Mouse (Mus musculus): Measurements from ENCODE around the gene Ncdn.

The Ncdn gene

GRCm38 (mm10) chr4:126753268-126754230 lies at the start of gene Ncdn, which contains the start of gene AU040320:
Ncdn (minus strand) TSS chr4:126753438.
AU040320 (plus strand) TSS chr4:126753544.
- DNase-seq (ENCODE audit: low spot score), result peak; percentile 94

DNA sequence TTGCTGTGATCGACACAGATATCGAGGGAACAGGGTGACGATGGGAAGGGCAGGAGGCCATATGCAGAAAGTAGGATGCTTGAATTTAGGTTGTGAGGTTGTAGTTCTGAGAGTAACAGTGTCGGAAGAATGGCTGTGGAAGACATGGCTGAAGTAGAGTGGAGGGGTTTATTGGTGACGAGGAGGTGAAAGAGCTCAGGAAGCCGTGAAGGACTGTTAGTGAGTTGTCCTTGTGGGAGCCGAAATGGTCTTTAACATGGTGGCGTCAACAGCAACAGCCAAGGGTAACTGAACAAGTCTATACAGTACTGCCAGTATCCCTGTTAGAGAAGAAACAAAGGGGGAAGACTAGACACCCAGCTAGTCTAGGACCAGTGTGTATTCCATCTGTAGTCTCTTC lies 48.9 kb upstream of the Ncdn start:
- no peak for DNase-seq (ENCODE audit: low spot score)

DNA sequence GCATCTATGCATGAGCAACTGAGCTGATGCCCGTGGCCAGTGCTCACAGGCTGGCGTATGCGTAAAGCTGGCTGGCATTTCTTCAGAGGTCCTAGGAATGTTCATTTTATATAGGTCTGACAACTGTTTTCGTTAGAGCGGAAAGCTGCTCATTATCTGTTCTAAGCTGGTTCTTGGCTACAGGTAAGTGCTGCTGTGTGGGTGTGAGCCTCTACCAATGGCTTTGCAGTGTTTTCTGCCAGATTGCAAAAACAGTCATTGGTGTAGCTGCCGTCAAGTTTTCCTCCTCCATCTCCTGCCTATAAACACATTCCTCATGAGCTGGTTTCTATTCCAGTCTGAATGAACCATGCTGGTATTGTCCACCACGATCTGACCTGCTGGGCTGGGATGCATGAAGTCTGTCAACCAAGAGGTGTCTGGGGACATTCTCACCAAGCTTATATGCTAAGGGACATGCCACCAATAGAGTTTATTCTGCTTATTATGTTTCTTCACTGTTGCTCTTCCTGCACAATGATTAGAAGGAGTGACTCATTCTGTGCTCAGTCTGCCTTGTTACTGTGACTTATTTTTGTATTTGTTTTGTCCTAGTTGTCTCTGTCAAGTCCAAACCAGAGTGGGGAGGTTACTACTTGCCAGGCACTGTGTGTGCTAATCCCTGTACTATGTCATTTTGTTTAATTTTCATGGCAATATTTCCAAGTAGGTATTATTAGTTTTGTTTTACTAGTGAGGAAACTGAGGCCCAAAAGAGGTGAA lies 39.3 kb upstream of the Ncdn start:
- no peak for DNase-seq (ENCODE audit: low spot score)

GRCm38 (mm10) chr4:126782996-126783395 lies 29.8 kb upstream of the Ncdn start:
- DNase-seq (ENCODE audit: low spot score), result no peak

GRCm38 (mm10) chr4:126782512-126782911 lies 29.3 kb upstream of the Ncdn start:
- no peak for DNase-seq (ENCODE audit: low spot score)

GRCm38 (mm10) chr4:126781871-126782270 lies 28.6 kb upstream of the Ncdn start:
- DNase-seq (ENCODE audit: low spot score), result no peak

GRCm38 (mm10) chr4:126779826-126780775 lies 26.9 kb upstream of the Ncdn start:
- DNase-seq (ENCODE audit: low spot score), result no peak

DNA sequence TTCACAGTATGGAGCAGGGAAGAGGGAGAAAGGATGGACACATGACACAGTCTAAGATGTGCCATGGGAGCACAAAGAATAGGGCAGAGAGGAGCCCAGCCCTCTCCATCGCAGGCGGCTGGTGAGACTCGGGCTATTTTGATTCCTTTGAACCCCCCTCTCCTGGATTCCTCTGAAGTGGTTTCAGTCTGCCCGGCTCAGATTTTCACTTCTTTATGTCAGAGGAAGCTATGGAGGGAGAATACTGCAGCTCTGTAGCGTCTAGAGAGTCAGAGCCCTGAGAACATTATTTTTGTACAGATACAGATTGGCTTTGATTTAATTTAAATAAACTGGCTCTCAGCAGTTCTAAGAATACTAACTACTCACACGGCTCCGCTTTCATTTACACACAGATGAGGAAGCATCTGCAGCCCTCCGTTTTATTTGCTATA lies 25.9 kb upstream of the Ncdn start:
- no peak for DNase-seq (ENCODE audit: low spot score)

DNA sequence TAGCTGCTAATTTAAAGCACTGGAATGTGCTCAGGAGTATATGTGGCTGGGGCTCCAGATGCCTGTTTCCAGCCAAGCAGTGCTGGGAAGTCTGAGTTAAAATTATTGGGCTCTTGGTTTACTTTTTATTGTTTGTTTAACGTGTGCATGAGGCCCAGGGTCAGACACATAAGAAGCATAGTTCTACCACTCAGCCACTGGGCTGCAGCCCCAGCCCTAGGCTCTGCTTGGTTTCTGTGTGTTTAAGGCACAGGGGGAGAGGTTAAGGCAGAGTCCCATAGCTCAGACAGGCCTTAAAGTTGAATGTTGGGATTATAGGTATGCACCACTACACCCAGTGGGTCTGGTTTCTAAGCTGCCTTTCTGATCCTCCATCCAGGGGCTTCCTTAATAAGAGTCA lies 21.9 kb upstream of the Ncdn start:
- DNase-seq (ENCODE audit: low spot score), result no peak

DNA sequence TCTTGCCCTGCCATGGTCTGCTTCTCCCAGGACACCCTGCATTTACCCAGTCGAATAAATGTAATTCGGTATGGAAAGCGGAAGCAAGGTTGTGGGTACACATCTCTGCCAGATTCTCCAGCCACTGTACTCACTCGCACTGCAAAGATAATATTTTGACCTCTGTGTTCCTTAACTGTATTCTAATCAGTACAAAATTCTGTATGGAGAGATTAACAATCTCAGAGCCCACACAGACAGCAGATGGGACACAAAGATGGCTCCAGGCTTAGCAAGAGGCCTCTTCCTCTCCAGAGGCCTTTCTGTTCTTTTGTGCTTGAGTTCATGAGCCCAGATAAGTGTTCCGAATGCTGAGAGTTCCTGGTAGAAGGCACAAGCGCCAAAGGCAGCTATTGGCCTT lies 20.6 kb upstream of the Ncdn start:
- DNase-seq (ENCODE audit: low spot score), result no peak

DNA sequence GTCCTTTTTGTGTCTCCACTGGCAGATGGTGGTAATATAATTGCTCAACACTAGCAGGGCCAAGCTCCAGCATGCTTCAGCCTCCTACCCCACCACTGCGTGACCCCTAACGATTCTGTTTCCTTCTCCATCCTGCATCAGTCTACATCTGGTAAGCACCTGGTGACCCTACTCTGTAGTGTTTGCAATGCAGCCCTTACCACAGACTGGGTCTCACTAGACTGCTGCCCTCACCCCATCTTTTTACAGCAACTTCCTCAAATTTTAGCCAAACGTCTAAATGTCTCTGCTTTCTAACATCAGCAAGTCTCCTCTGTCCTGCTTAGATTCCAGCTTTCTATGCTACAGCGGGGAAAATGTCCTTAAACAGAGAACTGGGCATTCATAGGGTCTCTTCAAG lies 17.6 kb upstream of the Ncdn start:
- no peak for DNase-seq (ENCODE audit: low spot score)

DNA sequence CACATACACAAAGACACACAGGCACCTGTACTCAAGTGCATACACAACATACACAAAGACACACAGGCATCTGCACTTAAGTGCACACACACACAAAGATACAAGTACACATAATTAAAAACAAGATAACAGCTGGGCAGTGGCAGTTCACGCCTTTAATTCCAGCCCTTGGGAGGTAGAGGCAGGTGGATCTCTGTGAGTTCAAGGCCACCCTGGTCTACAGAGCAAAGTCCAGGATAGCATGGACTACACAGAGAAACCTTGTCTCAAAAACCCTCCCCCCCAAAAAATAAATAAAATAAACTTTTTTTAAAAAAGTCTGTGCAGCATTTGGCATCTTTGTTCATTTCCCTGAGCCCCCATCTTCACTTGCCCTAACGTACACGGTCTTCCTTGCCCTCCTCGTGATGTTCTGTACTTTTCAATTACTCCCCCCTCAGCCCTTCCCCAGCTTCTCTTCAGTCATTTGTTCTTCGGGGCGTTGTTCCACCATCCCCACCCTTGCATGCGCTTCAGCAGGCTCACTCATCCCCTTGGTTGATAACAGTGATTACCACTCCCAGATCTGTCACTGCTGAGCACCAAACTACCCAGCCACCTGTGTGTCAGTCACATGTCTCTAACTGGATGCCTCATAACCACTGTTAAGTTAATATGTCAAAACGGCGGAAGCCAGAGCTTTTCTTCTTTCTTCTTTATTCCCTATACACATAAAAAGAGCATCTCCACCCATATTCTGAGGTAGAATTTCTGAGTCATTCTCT lies 16.7 kb upstream of the Ncdn start:
- no peak for DNase-seq (ENCODE audit: low spot score)

DNA sequence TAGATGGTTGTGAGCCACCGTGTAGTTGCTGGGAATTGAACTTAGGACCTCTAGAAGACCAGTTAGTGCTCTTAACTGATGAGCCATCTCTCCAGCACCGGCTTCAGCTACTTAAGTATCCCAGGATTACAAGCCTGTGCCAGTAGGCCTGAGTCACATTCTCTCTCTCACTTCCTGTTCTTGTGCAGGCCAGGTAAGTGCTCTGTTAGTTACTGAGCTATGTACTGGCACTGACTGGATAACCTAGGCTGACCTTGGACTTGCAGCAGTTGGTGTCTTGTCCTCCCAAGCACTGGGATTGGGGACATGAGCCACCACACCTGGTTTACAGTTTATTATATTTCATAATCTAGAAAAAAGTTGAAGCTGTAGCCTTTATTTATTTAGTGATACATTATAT lies 10.2 kb upstream of the Ncdn start:
- no peak for DNase-seq (ENCODE audit: low spot score)

- no peak for DNase-seq (ENCODE audit: low spot score)
Measured at GRCm38 (mm10) chr4:126762586-126763359, 9.5 kb upstream of the Ncdn start.

DNA sequence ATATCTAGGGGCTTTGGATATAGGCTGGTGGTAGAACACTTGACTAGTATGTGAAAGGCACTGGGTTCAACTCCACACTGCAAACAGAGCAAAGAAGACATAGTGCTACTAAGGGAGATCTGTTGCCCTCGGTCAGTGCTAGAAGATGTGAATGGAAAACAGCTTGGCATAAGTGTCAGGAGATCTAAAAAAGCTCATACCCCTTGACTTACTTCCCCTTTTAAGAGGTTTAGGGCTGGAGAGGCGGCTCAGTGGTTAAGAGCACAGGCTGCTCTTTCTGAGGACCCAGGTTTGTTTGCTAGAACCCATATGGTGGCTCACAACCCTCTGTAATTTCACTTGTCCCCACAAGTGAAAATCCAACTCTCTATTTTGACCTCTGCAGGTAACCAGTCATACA lies 6.2 kb upstream of the Ncdn start:
- no peak for DNase-seq (ENCODE audit: low spot score)

- no peak for DNase-seq (ENCODE audit: low spot score)
Measured at GRCm38 (mm10) chr4:126758299-126758698, 5.1 kb upstream of the Ncdn start.

- peak; percentile 28 for DNase-seq (ENCODE audit: low spot score)
Measured at GRCm38 (mm10) chr4:126756766-126757165, 3.5 kb upstream of the Ncdn start.

DNA sequence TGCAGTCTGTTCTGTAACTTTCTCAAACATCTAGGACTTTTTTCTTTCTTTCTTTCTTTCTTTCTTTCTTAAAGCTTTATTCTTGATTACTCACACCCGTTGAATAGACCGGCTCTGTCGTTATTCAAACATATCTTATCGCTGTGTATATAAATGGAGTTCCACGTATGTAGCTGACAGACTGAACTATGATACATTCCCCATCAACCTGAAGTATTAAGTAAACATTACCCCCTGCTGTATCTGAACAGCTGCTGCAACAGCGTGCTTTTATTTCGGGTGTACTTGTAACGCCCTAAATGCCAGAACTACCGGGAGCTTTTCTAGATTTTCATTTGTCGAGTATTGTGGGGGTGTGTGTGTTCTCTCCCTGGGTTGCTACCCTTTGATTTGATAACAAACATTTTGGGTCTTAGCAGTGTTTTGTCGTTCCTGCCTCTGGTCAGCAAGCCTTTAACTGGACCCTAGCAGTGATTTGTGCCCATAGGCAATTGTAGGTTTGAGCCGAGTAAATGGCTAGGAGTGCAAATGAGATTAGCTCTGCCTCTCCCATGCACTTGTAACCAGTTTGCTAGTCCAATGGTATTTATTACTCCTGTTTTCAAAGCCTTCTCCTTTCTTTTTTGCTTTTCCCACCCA lies 1.6 kb upstream of the Ncdn start:
- DNase-seq (ENCODE audit: low spot score), result no peak

- no peak for DNase-seq (ENCODE audit: low spot score)
Measured at GRCm38 (mm10) chr4:126754231-126754611, 983 bp upstream of the Ncdn start.

- DNase-seq (ENCODE audit: low spot score), result no peak
Measured at GRCm38 (mm10) chr4:126752608-126753141, 563 bp downstream of the Ncdn start.

All from ovary, adult 18-20 months (tissue).